Mouse (Mus musculus) telencephalon, adult 2 months (tissue): ENCODE results near the gene Abcc9.

Experiments
- DNase-seq: peaks from one replicate; pipeline ENCODE4 v3.0.0-alpha.2; 2011; ENCODE audit warnings: low read depth, low spot score

Abcc9 gene

GRCm38 (mm10) chr6:142614324-142614723 lies 87.8 kb downstream of the Abcc9 start:
- peak; percentile 3 for DNase-seq

GRCm38 (mm10) chr6:142612366-142612765 lies 89.7 kb downstream of the Abcc9 start:
- no peak for DNase-seq

GRCm38 (mm10) chr6:142609401-142610373 lies 92.4 kb downstream of the Abcc9 start:
- no peak for DNase-seq

- no peak for DNase-seq
Observed at GRCm38 (mm10) chr6:142607080-142607479, 95.0 kb downstream of the Abcc9 start.

- no peak for DNase-seq
Observed at GRCm38 (mm10) chr6:142602772-142603171, 99.3 kb downstream of the Abcc9 start.

- DNase-seq: no peak
Observed at GRCm38 (mm10) chr6:142578831-142579230, 123.3 kb downstream of the Abcc9 start.

- DNase-seq: no peak
Observed at GRCm38 (mm10) chr6:142577801-142578200, 124.3 kb downstream of the Abcc9 start.

- no peak for DNase-seq
Observed at GRCm38 (mm10) chr6:142572876-142573275, 129.2 kb downstream of the Abcc9 start.

- DNase-seq: no peak
Observed at GRCm38 (mm10) chr6:142571629-142572360, 130.3 kb downstream of the Abcc9 start.

- DNase-seq: no peak
Observed at GRCm38 (mm10) chr6:142571055-142571618, 131.0 kb downstream of the Abcc9 start, which contains the start of gene Kcnj8. Kcnj8 (minus strand) TSS chr6:142571614.

- no peak for DNase-seq
Observed at GRCm38 (mm10) chr6:142570046-142570770, 131.9 kb downstream of the Abcc9 start.

GRCm38 (mm10) chr6:142568713-142569357 lies 133.3 kb downstream of the Abcc9 start:
- no peak for DNase-seq

- DNase-seq: no peak
Observed at GRCm38 (mm10) chr6:142567452-142567851, 134.7 kb downstream of the Abcc9 start.

- no peak for DNase-seq
Observed at GRCm38 (mm10) chr6:142564746-142565145, 137.4 kb downstream of the Abcc9 start.

GRCm38 (mm10) chr6:142561151-142561550 lies 141.0 kb downstream of the Abcc9 start:
- DNase-seq: no peak

GRCm38 (mm10) chr6:142558772-142559679 lies 143.1 kb downstream of the Abcc9 start:
- DNase-seq: no peak

- no peak for DNase-seq
Observed at GRCm38 (mm10) chr6:142558076-142558475, 144.0 kb downstream of the Abcc9 start.

GRCm38 (mm10) chr6:142555988-142556387 lies 146.1 kb downstream of the Abcc9 start:
- no peak for DNase-seq

- DNase-seq: no peak
Observed at GRCm38 (mm10) chr6:142551482-142551881, 150.6 kb downstream of the Abcc9 start.

- no peak for DNase-seq
Observed at GRCm38 (mm10) chr6:142550871-142551270, 151.2 kb downstream of the Abcc9 start.
